Mouse (Mus musculus): ENCODE data around the gene Styx.

Gene Styx

DNA sequence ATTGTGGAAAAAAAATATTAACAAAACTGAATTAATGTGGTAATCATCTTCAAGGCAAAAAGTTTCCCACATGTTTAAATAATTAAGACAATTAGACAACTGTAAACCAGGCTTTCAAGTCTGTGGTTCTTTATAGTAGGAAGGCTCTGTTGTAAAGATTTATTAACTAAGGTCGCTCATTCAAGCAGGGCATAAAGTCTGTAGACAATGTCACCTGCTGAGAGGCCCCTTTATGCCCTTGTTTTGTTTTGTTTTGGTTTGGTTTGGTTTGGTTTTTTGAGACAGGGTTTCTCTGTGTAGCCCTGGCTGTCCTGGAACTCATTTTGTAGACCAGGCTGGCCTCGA, 88.0 kb downstream of the Styx start:
- in situ Hi-C loops (cut with MboI, MseI): no loop called here

DNA sequence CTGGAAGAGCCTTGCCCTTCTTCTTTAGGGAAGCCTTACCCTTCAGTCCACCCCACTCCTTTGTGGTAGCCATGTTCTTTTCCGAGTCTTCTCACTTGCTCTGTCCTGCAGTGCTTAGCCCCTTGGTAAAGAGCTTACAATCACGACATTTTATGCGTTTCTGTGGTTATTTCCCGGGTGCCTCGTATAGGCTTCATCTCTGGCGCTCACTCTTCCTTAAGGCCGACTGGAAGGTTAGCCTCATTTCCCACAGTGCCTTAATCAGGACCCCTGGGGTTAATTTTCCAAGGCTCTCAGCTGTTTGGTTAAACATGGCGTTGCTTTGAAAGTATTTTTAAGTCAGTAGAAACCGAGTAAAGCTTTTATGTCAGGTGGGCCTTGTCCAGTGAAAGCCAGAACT, 88.5 kb downstream of the Styx start:
- in situ Hi-C loops (cut with MboI, MseI): no loop called here

DNA sequence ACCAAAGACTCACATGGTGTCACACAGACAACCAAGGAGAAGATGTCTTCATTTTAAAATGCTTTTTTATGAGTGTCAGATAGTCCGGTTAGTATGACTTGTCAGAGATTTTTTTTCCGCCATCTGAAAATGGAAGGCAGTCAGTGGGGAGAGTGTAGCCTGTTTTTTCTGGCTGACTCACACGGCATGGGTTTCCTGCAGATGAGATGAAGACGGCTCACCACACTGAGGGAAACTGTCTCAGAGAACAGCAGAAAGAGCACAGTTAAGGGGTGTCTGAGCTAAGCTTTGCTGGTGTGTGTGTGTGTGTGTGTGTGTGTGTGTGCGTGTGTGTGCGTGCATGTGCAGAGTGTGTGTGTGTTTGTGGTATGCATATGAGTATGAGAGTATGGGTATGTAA, 90.4 kb downstream of the Styx start:
- in situ Hi-C loops (cut with MboI, MseI): no loop called here

DNA sequence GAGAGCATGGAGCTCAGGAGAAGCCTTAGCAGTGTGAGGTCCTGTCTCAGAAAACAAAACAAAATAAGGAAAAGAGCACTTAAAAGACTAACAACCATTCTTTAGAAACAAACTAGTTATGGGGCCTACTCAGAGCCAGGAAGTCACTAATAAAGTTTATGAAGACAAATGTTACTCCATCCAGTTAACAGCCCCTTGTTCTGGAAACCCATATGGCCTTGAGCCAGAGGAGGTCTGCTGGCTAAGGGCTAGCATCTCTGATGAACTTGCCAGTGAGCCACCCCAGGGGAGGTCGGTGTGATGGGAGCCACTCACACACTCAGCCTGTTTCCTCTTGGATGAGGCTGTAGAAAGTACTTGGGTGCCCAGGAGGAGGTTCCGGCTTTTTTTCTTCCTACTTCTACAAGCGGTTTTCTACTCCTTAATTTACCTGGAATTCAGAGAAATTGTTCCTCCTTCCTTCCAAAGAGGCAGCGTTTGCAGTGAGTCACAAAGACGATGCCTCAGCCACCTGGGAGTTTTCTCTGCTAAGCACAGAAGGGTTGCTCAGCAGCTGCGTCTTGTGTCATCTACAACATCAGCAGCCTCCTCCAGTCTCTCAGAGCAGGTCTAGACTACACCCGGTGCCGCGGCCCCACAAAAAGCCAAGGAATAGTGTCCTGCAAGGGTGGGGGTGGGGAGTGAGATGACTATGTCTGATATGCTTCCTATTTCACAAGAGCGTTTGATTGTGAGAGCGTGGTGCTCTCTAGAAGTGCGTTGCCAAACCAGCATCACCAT, 92.1 kb downstream of the Styx start:
- in situ Hi-C loops (cut with MboI, MseI): no loop called here

DNA sequence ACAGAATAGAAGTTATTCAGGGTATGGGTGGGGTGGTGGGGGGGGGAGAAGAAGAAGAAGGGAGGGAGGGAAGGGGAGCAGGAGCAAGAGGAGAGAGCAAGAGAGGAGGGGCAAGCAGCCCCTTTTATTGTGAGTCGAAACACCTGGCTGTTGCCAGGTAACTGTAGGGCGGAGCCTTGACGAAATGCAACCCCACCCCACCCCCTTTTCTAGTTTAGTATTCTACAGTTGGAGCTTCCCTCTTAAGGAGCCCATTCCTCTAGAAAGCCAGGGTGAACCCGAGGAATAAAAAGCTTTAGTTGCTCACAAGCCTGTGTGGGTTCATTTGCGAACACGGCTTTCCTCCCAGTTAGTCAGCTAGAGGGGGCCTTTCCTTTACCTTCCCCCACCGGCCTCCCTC, 94.0 kb downstream of the Styx start:
- in situ Hi-C loops (cut with MboI, MseI): no loop called here

DNA sequence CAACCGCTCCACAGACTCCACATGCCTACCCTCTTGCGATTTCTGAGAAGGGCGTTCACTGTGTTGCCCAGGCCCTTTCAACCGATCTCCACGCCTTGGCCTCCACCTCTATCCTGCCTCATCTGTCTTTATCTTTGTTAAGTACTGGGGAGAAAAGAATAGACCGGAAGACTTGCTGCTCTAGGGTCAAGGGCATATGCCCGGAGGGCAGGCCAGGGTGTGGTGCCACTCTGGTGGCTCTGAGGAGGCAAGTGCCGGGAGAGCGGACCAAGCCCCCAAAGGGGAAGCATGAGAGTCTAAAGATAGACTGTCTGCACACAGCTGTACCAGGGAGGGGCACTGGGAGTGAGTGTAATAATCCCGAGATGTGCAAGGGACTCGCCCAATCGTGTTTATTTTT, 94.6 kb downstream of the Styx start:
- in situ Hi-C loops (cut with MboI, MseI): no loop called here

DNA sequence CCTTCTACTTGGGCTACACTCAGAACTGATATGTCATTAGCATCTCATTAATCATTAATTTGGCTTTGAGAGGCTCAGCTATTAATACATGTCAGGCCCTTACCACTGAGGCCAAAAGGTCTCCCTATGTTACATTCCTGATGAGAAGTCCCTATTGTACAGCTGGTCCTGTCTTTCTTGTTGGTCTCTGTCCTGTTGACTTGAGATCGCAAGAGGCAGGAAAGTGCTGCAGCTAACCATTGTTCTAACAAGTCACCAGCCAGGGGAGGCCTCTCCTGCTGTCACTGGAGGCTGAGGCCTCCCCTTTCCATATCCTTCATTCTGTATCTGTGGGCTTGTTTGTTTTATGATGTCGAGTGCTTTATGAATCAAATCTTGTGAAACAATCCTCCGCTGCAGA, 95.9 kb downstream of the Styx start:
- in situ Hi-C loops (cut with MboI, MseI): no loop called here

DNA sequence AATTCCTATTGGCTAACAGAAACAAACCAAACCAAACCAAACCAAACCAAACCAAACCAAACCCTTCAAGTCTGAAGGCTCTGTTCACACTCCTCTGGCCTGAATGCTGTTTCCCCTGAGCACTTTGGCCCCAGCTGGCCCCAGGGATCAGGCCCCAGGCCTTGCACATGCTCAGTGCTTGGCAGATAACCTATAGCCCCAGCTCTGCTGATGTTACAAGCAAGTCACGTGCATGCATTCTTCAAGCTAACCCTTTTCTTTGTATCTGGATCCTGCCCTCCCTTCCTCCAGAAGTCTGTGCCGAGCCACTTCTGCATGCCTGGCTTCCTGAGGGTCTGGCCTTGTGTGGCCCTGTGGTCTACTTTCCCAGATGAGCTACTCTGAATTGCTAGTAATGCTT, 100.2 kb downstream of the Styx start:
- in situ Hi-C loops (cut with MboI, MseI): no loop called here

DNA sequence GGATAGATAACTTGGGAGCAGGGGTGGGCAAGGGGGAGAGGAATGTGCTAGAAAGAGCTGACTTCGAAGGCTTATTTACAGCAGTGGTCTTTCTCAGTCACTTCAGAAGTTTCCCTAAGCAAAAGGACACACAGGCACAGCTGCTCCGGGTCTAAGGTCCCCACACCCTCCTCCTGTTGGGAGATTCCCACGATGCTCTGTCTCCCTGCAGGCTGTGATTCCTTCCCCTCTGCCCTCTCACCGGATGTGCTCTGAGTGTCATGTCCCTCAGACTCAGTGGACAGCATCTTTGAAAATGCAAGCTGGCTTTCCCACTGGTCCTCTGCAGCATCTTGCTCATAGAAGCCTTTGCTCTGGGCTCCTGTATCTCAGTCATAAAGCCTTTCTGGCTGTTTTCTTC, 101.3 kb downstream of the Styx start:
- in situ Hi-C loops (cut with MboI, MseI): no loop called here

DNA sequence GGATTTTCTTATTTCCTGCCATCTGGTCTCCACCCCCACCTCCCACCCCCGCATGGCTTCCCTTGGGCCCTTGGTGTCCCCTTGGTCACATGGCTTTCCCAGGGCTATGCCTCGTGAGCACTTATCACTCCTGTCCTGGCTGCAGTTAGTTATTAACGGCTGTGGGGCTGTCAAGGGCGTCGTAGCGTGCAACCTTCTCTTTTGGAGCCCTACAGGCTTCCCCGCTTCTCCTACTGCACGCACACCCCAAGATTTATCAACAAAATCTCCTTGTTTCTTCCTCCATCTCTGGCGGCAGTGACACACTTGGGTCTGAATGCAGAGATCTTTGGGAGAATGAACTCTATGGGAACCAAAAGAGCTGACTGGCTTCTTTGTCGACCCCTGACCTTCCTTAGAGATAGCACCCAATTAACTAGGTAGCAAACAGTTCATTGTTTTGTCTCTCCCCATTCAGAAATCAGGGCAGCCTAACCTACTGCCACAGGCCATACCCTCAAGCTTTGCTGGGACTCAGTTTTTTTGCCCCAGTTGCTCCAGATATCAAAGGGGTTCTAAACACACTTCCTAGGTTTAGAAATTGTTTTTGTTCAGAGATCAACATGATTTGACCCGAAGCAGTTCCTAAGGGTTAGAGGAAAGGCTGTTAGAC, 102.1 kb downstream of the Styx start:
- in situ Hi-C loops (cut with MboI, MseI): no loop called here

DNA sequence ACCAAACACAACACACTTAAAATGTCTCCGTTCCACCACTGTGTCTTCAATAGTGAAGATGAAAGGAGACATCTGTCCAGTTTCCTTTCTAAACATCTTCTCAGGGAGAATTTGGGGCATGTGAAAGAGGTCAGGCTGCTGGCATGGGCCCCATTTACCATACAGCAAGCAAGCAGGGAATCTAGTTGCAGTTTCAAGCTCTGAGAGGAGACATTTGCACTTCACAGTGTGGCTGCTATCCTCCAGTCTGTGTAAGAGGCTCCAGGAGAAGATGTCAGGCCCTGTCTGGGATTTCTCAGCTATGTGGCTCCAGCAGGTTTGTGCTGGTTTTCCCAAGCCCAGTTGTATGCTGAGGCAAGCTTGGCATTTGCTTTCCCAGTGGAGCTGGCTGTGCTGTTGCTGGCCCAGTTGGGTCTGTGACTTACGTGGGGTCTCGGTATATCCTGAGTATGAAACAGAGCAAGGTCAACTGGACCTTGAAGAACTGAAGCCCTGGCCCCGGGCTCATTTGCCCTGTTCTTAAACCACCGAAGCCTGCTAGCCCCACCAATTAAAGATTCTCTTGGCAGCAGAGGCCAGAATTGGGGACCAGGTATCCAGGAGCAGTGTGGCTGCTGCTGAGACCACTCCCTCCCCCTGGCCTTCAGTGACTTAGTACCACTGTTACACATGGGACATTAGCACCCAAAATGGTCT, 102.8 kb downstream of the Styx start:
- in situ Hi-C loops (cut with MboI, MseI): no loop called here

DNA sequence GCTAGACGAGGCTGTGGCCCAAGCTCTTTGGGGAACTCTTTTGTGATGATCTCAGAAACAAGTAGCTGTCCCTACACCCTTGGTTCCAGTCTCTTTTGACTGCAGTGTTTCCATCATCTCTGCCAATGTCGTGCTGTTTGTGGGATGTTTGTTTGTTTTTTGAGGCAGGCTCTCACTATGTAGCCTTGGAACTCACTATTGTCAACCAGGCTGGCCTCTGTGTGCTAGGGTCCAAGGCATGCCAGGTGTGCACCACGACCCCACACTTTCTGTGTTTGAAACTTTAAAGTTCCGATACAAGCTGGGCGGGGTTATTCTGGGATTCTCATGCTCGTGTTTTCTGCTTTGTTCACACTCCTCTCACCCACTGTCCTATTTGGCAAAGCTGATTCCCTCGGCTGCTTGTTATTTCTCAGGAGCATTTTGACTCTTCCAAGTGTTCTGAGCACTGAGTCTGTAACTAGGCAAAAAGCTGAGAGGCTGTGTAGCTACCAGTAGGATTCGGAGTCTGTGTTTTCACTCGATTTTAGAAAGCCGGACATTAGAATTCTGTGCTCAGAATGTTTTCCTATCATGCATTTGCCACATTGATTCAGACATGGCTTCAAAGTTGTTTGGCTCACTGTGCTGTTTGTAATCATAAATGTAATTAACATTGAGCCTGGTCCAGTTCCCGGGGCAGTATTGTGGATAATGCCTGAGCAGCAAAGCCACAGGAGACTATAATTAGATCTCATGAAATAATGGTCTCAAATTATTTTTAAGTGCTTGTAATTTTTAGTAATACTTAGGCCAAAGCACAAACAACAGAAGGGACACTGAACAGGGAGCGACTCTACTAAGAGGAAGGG, 105.0 kb downstream of the Styx start:
- in situ Hi-C loops (cut with MboI, MseI): no loop called here

DNA sequence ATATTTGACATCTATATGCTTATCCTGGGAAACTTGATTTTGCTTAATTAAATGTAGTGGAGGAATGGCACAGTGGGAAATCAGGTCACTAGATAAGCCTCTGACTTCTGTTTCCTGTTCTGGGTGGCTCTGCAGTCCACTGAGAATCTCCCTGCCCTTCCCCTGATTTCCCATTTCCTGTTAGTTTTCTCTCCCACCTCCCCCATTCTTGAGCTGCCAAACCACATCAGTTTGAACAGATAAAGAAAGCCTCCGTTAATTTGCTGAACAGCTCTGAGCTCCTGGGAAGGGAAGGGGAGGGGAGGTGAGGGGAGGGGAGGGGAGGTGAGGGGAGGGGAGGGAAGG, 105.6 kb downstream of the Styx start:
- in situ Hi-C loops (cut with MboI, MseI): no loop called here

DNA sequence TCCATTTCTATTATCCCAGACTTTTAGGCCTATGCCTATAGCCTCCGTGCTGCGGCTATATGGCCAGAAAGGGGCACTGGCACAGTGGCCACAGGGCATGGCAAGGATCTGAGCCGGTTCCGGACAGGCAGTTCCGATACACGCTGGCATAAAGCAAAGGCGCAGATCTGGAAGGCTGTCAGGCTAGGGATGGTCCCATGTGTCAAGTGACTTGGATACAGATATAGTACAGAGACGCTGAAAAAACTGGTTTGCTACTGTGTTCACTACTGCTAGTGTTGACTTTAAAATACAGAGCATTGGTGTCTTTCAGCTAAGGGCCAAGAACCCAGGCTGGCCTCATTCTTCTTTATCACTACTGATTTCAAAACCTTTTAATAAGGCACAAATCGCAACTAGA, 106.1 kb downstream of the Styx start:
- in situ Hi-C loops (cut with MboI, MseI): no loop called here

DNA sequence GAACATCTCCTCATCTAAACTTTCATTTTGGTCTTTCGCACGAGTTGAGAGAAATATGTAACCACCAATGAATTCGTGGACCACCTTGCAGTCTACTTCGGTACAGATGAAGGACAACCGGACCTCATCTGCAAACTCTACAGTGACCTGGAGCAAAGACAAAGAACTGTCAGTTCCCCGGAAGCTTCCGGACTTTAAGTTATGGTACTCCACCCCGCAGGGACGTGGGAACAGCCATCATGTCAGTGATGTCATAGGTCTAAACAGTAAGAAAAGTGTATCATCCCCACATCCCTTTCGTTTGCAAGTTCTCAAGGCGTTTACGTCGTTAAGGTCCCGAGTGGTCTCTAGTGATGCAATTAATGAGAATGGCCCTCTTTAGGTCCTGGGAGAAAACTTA, 109.0 kb downstream of the Styx start:
- in situ Hi-C loops (cut with MboI, MseI): no loop called here

DNA sequence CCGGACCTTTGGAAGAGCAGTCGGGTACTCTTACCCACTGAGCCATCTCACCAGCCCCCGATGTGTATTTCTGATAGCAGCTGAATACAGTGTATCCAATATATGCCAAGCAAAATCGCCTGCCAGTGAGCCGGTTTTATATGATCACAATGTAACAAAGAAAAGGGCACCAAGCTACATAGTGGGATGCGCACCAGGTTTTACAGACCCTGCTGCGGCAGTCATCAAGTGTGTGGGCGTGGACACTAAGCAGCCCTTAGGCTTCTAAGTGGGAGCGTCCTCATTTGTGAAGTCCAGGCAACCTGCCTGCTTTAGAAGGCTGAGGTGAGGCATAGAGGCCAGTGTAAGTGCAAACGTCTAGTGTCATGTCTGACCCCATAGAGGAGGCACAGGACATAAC, 109.6 kb downstream of the Styx start:
- in situ Hi-C loops (cut with MboI, MseI): no loop called here

DNA sequence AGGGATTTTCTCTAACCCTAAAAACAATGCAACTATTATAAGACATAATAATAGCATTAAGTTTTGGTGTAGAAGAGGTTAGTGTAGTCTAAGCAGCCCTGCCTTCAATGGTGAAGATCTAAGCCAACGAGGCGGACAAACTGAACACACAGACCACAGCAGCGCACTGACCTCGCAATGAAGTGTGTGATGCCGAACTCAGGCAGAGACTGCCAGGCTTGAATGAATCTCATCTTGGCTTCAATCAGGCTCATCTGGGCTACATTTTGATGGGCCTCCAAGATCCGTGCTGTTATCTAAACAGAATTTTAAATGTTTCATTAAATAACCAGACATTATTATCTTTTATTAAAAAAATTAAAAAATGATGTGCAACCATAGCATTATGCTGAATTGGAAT, 111.1 kb downstream of the Styx start:
- in situ Hi-C loops (cut with MboI, MseI): no loop called here

DNA sequence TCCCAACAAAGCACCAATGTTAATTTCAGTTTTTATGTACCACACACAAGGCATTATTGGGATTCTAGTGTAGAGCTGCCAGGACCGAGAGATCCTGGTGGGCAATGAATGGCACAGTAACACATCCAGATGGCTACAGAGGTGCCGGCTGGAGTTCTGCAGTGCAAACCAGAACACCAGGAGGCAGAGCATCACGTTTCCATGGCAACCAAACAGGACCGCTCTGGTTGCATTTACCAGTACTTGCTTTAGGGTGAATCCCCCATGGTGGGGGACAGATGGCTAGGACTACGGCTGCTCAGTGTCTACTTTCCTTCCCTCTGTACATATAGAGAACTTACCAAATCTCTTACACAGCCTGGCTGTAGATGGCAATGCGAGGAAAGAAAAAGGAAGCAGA, 111.5 kb downstream of the Styx start:
- in situ Hi-C loops (cut with MboI, MseI): no loop called here

DNA sequence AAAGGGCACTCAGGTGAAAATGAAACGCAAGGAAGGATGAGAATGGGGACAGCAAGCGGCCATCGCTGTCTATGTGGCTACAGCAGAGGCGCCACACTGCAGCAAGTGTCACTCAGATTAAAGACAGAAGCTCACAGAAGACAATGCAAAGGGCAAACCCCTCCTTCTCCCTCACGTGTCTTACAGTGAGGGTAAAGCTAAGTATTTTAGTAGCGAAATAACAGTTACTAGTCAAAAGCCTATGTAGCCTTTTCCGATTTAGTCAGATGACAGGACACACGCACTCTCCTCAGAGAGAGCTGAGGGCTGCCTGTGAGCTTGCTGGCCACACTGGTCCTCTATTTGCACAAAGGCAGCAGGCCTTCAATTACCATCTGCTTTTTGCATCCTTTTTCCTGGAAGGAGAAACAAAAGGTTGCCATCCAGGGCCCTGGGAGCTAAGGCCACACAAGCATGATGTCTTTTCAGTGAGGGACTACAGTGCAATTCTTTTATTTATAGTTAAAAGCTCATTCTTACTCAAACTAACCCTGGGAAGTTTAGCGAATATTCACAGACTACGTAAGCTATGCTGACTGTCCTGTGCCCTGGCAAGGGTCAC, 112.1 kb downstream of the Styx start:
- in situ Hi-C loops (cut with MboI, MseI): no loop called here

DNA sequence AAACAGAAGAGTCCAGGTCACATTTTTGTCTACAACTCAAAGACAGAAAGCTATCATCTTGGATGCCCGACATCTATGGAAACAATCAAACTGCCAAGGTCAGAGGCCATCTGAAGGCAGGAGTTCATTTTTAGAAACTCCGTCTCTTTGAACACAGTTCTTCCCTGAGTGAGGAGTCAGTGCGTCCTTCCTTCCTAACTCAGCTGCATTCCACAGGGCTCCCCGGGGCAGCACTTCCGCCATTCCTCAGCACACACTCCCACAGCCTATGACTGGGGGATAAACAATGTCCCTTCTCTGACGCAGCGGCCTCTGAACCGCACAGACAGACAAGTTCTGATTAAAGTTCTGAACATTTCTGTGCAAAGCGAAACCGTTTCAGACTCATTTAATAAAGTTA, 112.7 kb downstream of the Styx start:
- in situ Hi-C loops (cut with MboI, MseI): no loop called here

DNA sequence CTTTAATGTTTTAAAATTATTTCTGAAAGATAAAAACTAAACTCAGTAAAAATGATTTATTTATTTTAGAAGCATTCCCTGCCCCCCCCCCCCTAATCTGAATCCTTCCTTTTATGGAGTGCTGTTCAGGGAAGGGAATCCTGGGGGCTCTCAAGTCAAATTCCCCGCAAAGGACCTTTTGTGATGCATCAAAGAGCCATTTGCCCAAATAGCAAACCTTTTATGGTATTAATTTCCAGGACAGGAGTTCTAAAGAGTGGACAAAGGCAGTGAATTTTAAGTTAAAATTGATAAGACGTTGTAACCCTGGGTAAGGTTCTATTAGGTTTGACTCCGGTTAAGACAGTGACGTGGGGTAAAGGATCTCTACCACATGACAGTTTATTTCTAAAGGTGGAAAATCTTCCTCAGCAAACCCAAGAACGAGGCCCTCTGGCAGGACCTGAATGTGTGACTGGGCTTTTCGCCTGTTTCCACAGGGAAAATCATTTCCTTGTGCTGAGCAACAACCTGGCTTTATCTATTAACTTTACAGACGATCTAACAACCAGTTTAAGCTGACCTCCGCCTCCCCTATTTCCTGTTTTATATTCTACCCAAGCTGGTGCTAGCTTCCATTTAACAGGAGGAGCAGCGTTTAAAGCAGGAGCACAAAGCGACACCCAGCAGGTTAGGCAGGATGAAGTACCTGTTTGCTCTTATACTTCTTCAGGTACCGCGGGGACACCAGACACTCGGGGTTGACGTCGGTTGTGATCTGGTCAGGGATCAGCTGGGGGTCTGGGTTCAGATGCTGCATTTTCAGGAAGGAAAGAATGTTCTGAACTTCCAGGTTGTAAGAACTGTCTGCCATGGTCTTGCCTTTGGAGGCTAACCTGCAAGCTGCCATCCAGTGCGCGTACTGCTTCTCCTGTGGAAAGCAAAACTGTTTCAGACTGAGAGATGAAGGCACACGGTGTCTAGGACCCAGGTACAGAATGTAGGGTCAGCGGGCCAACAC, 113.4 kb downstream of the Styx start:
- in situ Hi-C loops (cut with MboI, MseI): no loop called here

Data from T-helper 2 cell (primary cell).